Mouse (Mus musculus): ENCODE data around the gene Lin28b. TPM values are rescaled to one million over a fixed set of nuclear protein-coding genes. Genes with fewer than 3 reads are reported as not detected.
A peak's percentile ranks its signal among the peaks of the same experiment; 100 is the strongest.

The Lin28b gene
- polyA plus RNA-seq, 1 experiment from 2014 or later = 26.1 TPM

- no peak overlapping the region for H3K27ac ChIP-seq (replicated peaks; ENCODE audit: low read depth, low read length)
- H3K4me2 ChIP-seq (ENCODE audit: low read depth, severe bottlenecking) = no peak overlapping the region
- no peak for DNase-seq (ENCODE audit: low spot score)
- H3K9me3 ChIP-seq (ENCODE audit: control insufficient read depth, low read length) = no peaks in the 10 kb centered on the region
- ATAC-seq (ENCODE audit: insufficient number of reproducible peaks, low FRiP score, low TSS enrichment, low read depth) = no peak
- H3K4me1 ChIP-seq (ENCODE audit: control insufficient read depth, insufficient read depth, low read length) = no peaks in the 10 kb centered on the region
- H3K4me3 ChIP-seq (ENCODE audit: low read depth, low read length) = no peak overlapping the region
- no peaks in the 10 kb centered on the region for H3K27me3 ChIP-seq (ENCODE audit: control insufficient read depth, insufficient read depth, low read length)
- no peaks in the 10 kb centered on the region for H3K36me3 ChIP-seq (ENCODE audit: control insufficient read depth, insufficient read depth, low read length)
- no peak overlapping the region for H3K9ac ChIP-seq (ENCODE audit: low read length)
- WGBS = 55% methylated on average over 3 of the region's 3 CpGs
Observed at GRCm38 (mm10) chr10:45382637-45382958, 103.6 kb downstream of the Lin28b start.

- ATAC-seq (ENCODE audit: insufficient number of reproducible peaks, low FRiP score, low TSS enrichment, low read depth) (0 out of 2 replicates have a peak, but pooled peaks have one; percentile 35), DNase-seq (ENCODE audit: low spot score) (no peak)
- Histone ChIP-seq H3K27me3 (ENCODE audit: control insufficient read depth, insufficient read depth, low read length) (no peaks in the 10 kb centered on the region), H3K36me3 (ENCODE audit: control insufficient read depth, insufficient read depth, low read length) (no peaks in the 10 kb centered on the region), H3K9me3 (ENCODE audit: control insufficient read depth, low read length) (no peaks in the 10 kb centered on the region), H3K4me1 (ENCODE audit: control insufficient read depth, insufficient read depth, low read length) (no peaks in the 10 kb centered on the region), H3K27ac (replicated peaks; ENCODE audit: low read depth, low read length) (no peak overlapping the region), H3K9ac (ENCODE audit: low read length) (no peak overlapping the region), H3K4me2 (ENCODE audit: low read depth, severe bottlenecking) (no peak overlapping the region), H3K4me3 (ENCODE audit: low read depth, low read length) (no peak overlapping the region)
Observed at GRCm38 (mm10) chr10:45381937-45382636, 104.1 kb downstream of the Lin28b start.

- Histone ChIP-seq H3K4me1 (ENCODE audit: control insufficient read depth, insufficient read depth, low read length) (no peaks in the 10 kb centered on the region), H3K9me3 (ENCODE audit: control insufficient read depth, low read length) (no peaks in the 10 kb centered on the region), H3K4me2 (ENCODE audit: low read depth, severe bottlenecking) (no peak overlapping the region), H3K27me3 (ENCODE audit: control insufficient read depth, insufficient read depth, low read length) (no peaks in the 10 kb centered on the region), H3K9ac (ENCODE audit: low read length) (no peak overlapping the region), H3K27ac (replicated peaks; ENCODE audit: low read depth, low read length) (no peak overlapping the region), H3K4me3 (ENCODE audit: low read depth, low read length) (no peak overlapping the region), H3K36me3 (ENCODE audit: control insufficient read depth, insufficient read depth, low read length) (no peaks in the 10 kb centered on the region)
- 83% methylated on average over 3 of the region's 3 CpGs for WGBS
- DNase-seq (ENCODE audit: low spot score) = no peak
- ATAC-seq (ENCODE audit: insufficient number of reproducible peaks, low FRiP score, low TSS enrichment, low read depth) = no peak
Observed at GRCm38 (mm10) chr10:45378269-45378668, 107.9 kb downstream of the Lin28b start.

GRCm38 (mm10) chr10:45372994-45373692 lies 113.1 kb downstream of the Lin28b start:
- H3K9ac ChIP-seq (ENCODE audit: low read length) = no peak overlapping the region
- no peaks in the 10 kb centered on the region for H3K36me3 ChIP-seq (ENCODE audit: control insufficient read depth, insufficient read depth, low read length)
- H3K27ac ChIP-seq (replicated peaks; ENCODE audit: low read depth, low read length) = no peak overlapping the region
- WGBS = 66% methylated on average over 4 of the region's 4 CpGs
- no peaks in the 10 kb centered on the region for H3K9me3 ChIP-seq (ENCODE audit: control insufficient read depth, low read length)
- H3K27me3 ChIP-seq (ENCODE audit: control insufficient read depth, insufficient read depth, low read length) = no peaks in the 10 kb centered on the region
- no peaks in the 10 kb centered on the region for H3K4me1 ChIP-seq (ENCODE audit: control insufficient read depth, insufficient read depth, low read length)
- H3K4me2 ChIP-seq (ENCODE audit: low read depth, severe bottlenecking) = no peak overlapping the region
- no peak overlapping the region for H3K4me3 ChIP-seq (ENCODE audit: low read depth, low read length)
- ATAC-seq (ENCODE audit: insufficient number of reproducible peaks, low FRiP score, low TSS enrichment, low read depth) = peak; percentile 37; the same call in 1 of the 2 replicates
- DNase-seq (ENCODE audit: low spot score) = peak; percentile 80

- no peak overlapping the region for H3K4me2 ChIP-seq (ENCODE audit: low read depth, severe bottlenecking)
- WGBS = 88% methylated on average over 2 of the region's 2 CpGs
- H3K4me1 ChIP-seq (ENCODE audit: control insufficient read depth, insufficient read depth, low read length) = no peaks in the 10 kb centered on the region
- ATAC-seq (ENCODE audit: insufficient number of reproducible peaks, low FRiP score, low TSS enrichment, low read depth) (no peak), DNase-seq (ENCODE audit: low spot score) (no peak)
- H3K9me3 ChIP-seq (ENCODE audit: control insufficient read depth, low read length) = no peaks in the 10 kb centered on the region
- no peak overlapping the region for H3K9ac ChIP-seq (ENCODE audit: low read length)
- no peaks in the 10 kb centered on the region for H3K36me3 ChIP-seq (ENCODE audit: control insufficient read depth, insufficient read depth, low read length)
- no peaks in the 10 kb centered on the region for H3K27me3 ChIP-seq (ENCODE audit: control insufficient read depth, insufficient read depth, low read length)
- H3K4me3 ChIP-seq (ENCODE audit: low read depth, low read length) = no peak overlapping the region
- H3K27ac ChIP-seq (replicated peaks; ENCODE audit: low read depth, low read length) = no peak overlapping the region
Observed at GRCm38 (mm10) chr10:45370545-45370944, 115.7 kb downstream of the Lin28b start.

- no peaks in the 10 kb centered on the region for H3K27me3 ChIP-seq (ENCODE audit: control insufficient read depth, insufficient read depth, low read length)
- H3K9ac ChIP-seq (ENCODE audit: low read length) = no peak overlapping the region
- no peak for ATAC-seq (ENCODE audit: insufficient number of reproducible peaks, low FRiP score, low TSS enrichment, low read depth)
- H3K4me2 ChIP-seq (ENCODE audit: low read depth, severe bottlenecking) = no peak overlapping the region
- no peak overlapping the region for H3K4me3 ChIP-seq (ENCODE audit: low read depth, low read length)
- H3K36me3 ChIP-seq (ENCODE audit: control insufficient read depth, insufficient read depth, low read length) = no peaks in the 10 kb centered on the region
- H3K9me3 ChIP-seq (ENCODE audit: control insufficient read depth, low read length) = no peaks in the 10 kb centered on the region
- H3K27ac ChIP-seq (replicated peaks; ENCODE audit: low read depth, low read length) = no peak overlapping the region
- 85% methylated on average over 3 of the region's 3 CpGs for WGBS
- no peaks in the 10 kb centered on the region for H3K4me1 ChIP-seq (ENCODE audit: control insufficient read depth, insufficient read depth, low read length)
- DNase-seq (ENCODE audit: low spot score) = no peak
Observed at GRCm38 (mm10) chr10:45369639-45370038, 116.6 kb downstream of the Lin28b start.

- Histone ChIP-seq H3K4me1 (ENCODE audit: control insufficient read depth, insufficient read depth, low read length) (no peaks in the 10 kb centered on the region; the same call in 1 of the 2 replicates), H3K9ac (ENCODE audit: low read length) (no peak overlapping the region), H3K36me3 (ENCODE audit: control insufficient read depth, insufficient read depth, low read length) (no peaks in the 10 kb centered on the region), H3K27me3 (ENCODE audit: control insufficient read depth, insufficient read depth, low read length) (no peaks in the 10 kb centered on the region), H3K9me3 (ENCODE audit: control insufficient read depth, low read length) (no peaks in the 10 kb centered on the region), H3K27ac (replicated peaks; ENCODE audit: low read depth, low read length) (no peak overlapping the region), H3K4me3 (ENCODE audit: low read depth, low read length) (no peak overlapping the region), H3K4me2 (ENCODE audit: low read depth, severe bottlenecking) (no peak overlapping the region)
- WGBS = 92% methylated on average over 17 of the region's 17 CpGs
- ATAC-seq (ENCODE audit: insufficient number of reproducible peaks, low FRiP score, low TSS enrichment, low read depth) (no peak), DNase-seq (ENCODE audit: low spot score) (no peak)
Observed at GRCm38 (mm10) chr10:45366987-45367705, 119.0 kb downstream of the Lin28b start.

- no peak overlapping the region for H3K4me3 ChIP-seq (ENCODE audit: low read depth, low read length)
- H3K27ac ChIP-seq (replicated peaks; ENCODE audit: low read depth, low read length) = no peak overlapping the region
- no peak for DNase-seq (ENCODE audit: low spot score)
- no peak overlapping the region for H3K4me2 ChIP-seq (ENCODE audit: low read depth, severe bottlenecking)
- H3K36me3 ChIP-seq (ENCODE audit: control insufficient read depth, insufficient read depth, low read length) = no peaks in the 10 kb centered on the region
- H3K9ac ChIP-seq (ENCODE audit: low read length) = no peak overlapping the region
- no peaks in the 10 kb centered on the region for H3K27me3 ChIP-seq (ENCODE audit: control insufficient read depth, insufficient read depth, low read length)
- H3K4me1 ChIP-seq (ENCODE audit: control insufficient read depth, insufficient read depth, low read length) = no peaks in the 10 kb centered on the region; the same call in 1 of the 2 replicates
- no peak for ATAC-seq (ENCODE audit: insufficient number of reproducible peaks, low FRiP score, low TSS enrichment, low read depth)
- H3K9me3 ChIP-seq (ENCODE audit: control insufficient read depth, low read length) = no peaks in the 10 kb centered on the region
- 37% methylated on average over 5 of the region's 5 CpGs for WGBS
Observed at GRCm38 (mm10) chr10:45363396-45363795, 122.8 kb downstream of the Lin28b start.

All from limb, embryonic 11.5 days (tissue).